Mouse (Mus musculus): Measurements from ENCODE around the gene Lpar3.
"Not testable (repeated sequence)": the region's sequence is repeated elsewhere in the genome, so short reads cannot be mapped to it uniquely, and the experiment has no call there.

Lpar3 gene

DNA sequence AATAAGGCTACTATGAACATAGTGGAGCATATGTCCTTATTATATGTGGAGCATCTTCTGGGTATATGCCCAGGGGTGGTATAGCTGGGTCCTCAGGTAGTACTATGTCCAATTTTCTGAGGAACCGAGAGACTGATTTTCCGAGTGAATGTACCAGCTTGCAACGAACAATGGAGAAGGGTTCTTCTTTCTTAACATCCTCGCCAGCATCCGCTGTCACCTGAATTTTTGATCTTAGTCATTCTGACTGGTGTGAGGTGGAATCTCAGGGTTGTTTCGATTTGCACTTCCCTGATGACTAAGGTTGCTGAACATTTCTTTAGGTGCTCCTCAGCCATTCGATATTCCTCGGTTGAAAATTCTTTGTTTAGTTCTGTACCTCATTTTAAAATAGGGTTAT is 11.0 kb upstream of the Lpar3 start:
- not testable (repeated sequence) for DNase-seq (ENCODE audit: low read depth)

DNA sequence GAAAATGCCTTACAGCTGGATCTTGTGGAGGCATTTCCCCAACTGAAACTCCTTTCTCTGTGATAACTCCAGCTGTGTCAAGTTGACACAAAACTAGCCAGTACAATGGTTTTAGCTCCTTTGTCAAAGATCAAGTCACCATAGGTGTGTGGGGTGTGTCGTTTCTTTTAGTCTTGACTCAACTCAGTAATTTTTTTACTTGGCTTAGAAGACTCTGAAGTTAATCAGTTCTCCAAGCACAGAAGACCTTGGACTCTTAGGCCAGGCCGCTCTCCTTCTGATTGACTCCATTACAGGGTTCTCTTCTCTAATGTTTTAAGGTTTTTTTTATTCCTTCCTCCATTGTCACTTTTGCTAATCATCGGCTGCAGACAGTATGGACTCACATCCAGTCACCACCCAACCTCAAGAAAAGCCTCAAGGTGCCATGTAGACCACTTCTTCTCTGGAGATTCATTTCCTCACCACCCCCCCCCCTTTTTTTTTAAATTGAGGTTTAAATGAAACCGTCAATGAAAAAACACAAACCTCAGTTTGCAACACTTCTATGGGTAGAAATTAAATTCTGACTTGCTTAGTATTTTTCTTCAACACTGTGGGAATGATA is 9.5 kb upstream of the Lpar3 start:
- no peak for DNase-seq (ENCODE audit: low read depth)

DNA sequence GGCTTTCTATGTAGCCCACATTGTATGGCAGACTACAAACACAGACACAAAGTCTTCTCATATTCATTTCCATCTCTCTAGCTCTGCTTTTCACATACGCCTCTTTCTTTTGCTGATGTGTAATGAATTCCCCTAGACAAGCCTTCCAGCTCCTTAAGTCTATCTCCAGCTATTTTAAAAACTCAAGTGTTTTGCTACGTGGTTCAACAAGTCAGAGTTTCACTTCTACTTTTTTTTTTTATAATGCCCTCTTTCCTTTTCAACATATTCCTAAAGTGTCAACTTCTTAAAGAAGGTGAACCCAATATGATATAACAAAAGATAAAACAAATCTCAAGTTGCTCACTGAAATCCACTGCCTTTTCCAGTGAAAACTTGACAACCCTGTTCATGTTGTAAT is 8.8 kb upstream of the Lpar3 start:
- DNase-seq (ENCODE audit: low read depth), result no peak

DNA sequence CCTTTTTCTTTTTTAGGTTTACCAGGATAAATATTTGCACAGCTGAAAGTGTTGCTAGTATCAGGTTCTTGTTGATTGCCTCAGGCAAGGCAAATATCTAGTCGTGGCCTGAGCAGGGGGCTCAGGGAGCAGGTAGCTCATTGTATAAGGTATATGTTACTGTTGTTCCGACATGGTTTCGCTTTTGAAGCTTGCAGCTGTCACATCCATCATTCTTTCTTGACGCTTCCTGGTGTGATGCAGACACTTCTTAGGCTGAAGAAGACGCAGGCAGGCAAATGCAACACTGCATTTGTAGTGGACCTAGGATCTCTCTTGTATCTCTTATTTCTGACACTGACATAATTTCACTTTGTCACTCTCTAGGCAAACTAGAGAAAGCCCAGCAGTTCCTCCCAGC is 7.4 kb upstream of the Lpar3 start:
- no peak for DNase-seq (ENCODE audit: low read depth)

DNA sequence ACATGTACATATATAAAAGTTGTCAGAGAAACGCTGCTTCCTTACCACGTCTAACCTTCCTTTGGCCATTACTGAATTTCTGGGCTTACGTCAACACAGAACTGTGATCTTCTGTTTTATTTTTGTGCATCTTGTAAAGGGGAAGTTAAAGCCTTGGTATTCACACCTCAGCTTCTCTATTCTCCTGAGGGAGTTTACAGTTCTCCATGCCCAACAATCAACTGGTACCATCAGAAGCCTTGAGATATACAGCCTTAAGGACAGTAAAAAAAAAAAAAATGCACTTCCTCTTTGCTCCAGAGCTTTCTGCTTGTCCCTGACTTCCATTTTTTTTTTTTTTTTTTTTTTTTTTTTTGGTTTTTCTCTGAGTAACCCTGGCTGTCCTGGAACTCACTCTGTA is 4.2 kb upstream of the Lpar3 start:
- no peak for DNase-seq (ENCODE audit: low read depth)

DNA sequence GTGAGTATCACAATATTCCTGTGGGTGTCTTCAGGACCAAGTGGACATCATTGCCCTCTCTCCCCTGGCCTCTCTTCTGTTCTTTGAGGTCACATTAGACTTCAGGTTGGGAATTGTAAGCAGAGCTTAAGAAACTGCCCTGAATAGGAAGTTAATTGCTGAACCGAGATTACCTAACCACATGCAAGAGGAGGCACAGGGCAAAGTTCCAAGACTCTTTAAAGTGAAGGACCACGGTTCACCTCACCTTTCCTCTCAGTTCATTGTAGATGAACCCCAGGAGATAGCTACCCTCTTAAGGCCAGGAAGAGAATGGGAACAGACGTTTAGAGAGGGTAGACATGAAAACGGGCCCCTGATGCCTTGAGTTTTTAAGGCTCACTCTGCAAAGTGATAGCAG is 3.5 kb downstream of the Lpar3 start:
- DNase-seq (ENCODE audit: low read depth), result no peak

DNA sequence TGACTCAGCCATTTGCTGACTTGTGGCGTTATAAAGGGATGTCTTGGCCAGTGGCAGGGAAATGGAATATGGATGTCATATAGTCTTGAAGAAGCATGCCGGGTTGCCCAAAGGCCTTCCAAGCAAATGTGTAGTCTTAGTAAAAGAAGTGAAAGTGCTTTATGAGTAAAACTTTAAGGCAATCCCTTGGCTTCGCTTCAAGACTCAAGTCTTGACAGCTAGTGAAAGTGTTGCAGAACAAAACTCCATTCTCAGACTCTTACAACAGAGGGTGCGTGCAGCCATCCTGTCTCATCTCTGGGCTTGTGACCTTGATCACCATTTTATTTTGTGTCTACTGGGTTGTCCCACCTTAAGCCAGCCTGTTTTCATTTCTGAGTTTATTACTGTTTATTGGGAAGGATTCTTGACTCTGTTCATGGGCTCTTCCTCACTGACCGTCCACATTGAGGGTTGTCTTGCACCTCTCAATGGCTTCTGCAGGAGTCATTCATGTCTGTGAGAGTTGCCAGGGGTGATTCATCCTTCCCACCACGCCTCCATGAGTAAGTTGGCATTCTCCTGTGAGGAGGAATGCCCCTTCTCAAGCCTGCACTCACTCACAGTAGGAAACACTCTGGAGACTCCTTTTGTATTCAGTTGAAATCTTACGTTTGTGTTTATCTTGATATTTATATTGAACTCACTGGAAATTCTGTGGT is 4.4 kb downstream of the Lpar3 start:
- DNase-seq (ENCODE audit: low read depth), result peak; percentile 52

DNA sequence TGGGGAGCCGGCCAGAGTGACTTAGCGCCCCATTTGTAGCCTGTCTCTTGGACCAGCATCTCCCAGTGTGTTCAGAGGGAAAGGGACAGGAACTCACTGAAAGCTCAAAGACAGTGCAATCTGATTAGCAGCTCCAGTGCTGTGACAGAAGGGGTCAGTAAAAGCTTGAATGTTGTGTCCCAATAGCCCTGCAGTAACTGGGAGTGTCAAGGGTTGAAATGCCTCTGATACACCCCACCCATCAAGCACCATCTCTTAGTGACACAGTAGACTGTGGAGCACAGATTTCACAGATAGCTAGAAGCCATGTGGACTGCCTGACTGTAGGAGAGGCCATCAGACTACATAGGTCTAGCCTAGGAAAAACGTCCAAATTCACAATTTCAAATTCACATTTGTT is 6.7 kb downstream of the Lpar3 start:
- DNase-seq (ENCODE audit: low read depth), result no peak

DNA sequence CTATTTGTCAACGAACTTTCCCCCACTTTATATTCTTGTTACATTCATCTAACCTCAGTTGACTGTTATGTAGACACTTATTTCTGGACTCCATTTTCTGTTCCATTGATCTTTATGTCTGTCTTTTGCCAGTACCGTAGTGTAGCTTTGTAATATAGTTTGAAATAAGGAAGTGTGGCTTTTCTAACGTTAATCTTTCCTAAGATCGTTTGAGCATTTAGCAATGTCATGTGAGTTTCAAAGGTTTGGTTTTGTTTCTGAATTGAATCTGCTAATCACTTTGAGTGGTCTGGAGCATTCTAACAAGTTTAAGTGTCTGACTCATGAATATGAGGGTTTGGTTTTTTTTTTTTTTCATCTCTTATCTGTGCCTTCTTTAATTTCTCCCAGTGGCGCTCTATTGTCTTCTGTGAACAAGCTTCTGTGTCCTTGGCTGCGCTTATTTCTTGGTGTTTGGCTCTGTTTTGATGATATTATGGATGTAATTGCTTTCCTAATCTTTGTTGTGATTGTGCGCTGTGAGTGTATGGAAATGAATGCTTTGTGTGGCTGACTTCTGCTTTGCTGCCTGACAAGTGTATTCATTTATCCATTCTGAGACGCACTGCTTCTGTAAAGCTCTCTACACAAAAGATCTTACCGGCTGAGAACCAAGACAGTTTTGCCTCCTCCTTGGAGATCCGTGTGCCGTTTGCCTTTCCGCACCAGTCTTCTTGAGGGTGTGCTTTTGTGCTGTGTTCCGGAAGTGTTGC is 8.0 kb downstream of the Lpar3 start:
- no peak for DNase-seq (ENCODE audit: low read depth)

DNA sequence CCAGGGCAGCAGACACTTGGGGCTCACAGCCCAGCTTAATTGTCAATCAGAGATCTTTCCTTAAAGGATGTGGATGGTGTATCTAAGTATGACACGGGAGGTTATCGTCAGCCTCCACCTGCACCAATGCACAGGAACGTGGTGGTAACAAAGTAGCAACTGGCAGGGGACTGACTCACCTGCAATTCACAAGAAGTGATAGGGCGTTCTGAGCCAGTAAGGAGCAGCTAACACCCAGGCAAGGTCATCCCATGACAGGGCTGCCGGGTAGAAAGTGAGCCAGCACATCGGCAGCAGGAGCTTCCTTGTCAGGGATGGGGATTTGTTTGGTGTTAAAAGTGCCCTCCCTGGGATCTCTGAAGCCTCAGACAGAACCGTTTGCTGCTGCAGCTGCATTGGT is 11.9 kb downstream of the Lpar3 start:
- DNase-seq (ENCODE audit: low read depth), result no peak

DNA sequence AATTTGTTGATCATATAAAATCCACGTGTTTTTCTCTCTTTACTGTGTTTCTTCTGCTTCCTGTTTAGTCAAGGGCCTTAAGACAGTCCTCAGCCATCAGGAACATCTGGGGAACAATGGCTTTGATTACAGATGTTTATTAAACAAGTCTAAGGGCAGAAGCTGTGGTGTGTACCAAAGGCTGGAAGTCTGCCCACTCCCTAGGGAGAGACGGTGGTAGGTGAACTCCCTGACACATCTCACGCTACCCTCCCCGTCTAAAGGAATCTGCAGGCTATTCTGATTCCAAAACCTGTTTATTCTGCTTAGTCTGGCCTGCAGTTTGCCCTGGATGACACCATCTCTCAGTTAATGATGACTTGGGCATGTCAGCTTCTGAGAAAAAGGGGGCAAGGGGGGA is 13.0 kb downstream of the Lpar3 start:
- no peak for DNase-seq (ENCODE audit: low read depth)

DNA sequence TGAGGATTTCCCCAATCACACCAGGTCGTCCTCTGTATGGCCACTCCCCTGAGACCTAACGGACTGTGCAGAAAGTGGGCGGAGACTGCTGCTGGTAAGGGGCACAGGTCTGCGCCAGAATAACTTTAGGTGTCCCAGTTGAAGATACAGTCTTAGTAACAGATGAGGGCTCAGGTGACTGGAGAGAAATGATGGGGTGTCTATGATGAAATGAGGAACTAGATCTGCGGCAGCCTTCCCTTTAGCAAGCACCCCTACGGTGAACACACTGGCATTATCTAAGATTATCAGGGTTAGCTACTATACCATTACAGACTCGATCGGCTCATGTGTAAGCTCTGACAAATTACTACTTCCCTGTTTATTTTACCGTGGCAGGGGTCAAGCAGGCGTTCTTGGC is 13.8 kb downstream of the Lpar3 start:
- no peak for DNase-seq (ENCODE audit: low read depth)

DNA sequence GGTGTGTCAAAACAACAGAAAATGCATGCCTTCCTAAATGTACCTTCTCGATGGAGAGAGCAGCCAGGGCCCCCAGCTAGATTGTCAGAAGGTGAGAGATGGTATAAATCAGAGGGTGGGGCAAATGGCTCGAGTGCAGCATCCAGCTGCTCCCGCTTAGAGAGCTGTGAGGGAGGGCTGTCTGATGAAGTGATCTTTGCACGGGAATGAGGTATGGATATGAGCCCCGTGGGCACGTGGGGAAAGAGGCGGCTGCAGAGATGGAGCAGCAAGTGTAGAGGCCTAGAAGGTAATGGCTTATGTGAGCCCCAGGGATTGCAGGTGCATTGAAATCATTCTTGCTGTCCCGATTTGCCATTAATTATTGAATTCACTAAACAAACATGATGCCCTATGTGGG is 15.5 kb downstream of the Lpar3 start:
- no peak for DNase-seq (ENCODE audit: low read depth)

DNA sequence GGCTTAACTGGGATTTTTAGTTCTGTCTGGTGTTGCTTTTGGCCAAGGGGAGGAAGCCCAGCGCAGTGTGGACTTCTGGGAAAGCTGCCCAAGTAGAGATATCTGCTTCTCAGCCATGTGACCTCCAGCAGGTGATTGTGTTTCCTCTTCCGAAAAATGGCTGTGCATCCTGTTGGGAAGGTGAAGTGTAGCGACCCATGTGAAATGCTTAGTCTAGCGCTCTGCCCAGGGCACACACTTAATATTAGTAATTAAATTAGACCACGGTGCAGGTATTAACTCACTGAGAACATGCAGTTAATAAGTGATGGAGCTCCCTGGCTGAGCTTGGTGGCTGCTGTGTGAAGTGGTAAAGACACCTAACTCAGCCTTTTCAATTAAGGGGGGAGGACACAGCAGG is 16.9 kb downstream of the Lpar3 start:
- DNase-seq (ENCODE audit: low read depth), result no peak

DNA sequence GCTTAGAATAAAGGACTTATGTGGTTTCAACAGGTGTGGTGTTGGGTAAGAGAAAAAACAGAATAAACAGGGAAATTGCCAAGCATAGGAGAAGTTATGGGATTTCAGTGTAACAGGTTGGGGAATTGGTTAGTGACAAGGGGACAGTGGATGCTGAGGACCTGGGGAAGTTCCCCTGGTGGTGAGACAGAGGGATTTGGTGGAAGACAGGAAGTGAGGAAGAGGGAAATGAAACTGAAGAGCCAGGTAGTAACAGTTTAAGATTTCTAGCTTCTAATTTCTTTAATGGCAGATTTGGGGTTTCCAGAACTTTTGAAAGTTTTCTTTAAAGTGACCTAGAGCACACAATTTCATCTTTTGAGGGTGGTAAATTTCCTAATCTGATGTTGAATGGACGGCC is 23.9 kb downstream of the Lpar3 start:
- no peak for DNase-seq (ENCODE audit: low read depth)

DNA sequence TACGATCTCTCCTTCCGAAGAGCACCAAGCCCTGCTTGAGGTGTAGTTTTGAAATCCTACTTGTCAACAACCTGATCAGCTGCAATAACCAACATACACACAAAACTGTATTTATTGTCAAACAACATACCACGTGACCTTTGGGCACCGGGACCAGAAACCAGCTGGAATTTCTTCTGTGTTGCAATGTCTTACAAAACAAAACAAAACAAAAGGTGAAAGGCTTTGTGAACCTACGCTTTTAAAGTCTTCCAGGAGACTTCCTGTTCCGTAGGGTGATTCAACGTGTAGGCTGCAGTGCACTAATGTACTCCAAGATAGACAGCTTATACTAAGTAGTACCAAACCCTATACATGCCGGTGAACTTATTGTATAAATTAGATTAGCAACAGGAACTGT is 25.8 kb downstream of the Lpar3 start:
- DNase-seq (ENCODE audit: low read depth), result no peak

DNA sequence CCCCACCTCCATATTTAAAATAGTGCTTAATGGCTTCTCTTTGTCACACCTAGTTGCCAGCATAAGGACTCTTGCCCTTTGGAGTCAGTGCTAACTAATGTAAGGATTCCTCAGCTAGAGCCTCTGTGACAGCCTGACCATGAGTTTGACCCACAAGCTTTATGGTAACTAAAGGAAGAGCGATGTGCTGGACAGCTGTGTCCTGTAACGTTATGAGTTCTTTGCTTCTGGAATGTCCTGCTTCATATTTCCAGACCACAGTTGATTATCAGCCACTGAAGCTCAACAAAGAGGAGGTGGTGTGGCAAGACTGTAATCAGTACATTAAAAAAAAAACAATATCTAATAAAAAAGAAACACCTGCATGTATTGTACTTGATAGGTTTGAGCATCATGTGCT is 26.2 kb downstream of the Lpar3 start:
- no peak for DNase-seq (ENCODE audit: low read depth)

DNA sequence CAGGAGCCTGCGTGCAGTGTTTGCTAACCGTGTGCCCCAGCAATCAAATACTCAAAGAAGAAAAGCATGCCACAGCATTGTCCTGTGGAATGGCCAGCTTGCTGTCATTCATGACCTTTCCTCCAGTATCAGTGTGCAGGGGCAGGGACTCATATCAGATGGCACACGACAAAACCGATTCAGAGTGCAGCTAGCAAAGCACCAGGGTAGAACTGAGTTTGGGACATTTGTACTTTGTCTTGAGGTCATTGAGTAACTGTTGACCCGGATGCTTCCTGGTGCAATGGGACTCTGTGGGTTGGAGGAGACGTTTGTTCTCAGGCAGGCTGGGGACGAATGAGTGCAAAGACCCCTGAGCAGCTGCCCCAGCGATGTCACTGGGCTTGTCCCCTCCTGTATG is 29.1 kb downstream of the Lpar3 start:
- no peak for DNase-seq (ENCODE audit: low read depth)

DNA sequence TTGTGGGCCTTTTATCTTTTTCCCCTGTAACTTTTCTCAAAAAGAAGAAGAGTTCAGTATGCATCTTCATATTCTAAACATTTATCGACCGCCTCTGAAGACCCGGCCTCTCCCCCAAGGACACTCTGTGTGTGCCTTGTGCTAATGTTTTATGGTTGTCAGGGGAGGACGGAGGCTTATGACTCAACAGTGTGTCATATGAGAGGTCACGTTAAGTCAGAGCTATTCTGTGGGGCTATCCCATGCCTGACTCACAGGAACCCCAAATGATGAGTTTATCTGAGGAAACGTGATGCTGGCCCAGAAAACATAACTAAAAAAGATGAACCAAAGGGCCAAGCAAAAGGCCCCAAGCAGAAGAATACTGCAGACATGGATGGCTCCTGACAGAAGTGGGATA is 31.0 kb downstream of the Lpar3 start:
- no peak for DNase-seq (ENCODE audit: low read depth)

DNA sequence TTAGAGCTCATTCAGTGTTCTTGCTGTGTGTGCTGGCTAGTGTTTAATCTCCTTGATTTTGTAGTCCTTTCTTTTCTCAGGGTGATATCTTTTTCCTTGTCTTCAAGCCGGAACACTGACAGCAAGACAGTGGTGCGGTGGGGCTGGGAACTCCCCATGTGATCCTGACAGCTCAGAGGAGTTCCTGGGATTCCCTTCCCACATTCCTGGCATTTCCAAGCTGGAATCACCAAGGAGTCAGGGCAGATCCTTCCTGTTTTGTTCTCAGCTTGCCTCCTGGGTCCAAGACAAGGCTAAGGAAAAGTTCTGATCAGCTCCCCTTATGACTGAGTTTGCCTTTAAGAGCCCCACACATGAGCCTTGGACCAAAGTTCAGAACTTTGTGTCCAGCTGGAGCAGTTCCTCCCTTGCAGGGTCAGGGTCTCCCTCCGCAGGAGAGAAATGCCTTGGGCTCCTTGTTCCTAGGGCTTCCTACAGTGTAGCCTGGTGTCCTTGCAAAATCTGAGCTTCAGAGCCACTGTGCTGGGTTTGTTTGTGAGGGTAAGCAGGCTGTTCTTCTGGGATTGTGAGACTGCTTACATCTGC is 33.1 kb downstream of the Lpar3 start:
- DNase-seq (ENCODE audit: low read depth), result no peak

DNA sequence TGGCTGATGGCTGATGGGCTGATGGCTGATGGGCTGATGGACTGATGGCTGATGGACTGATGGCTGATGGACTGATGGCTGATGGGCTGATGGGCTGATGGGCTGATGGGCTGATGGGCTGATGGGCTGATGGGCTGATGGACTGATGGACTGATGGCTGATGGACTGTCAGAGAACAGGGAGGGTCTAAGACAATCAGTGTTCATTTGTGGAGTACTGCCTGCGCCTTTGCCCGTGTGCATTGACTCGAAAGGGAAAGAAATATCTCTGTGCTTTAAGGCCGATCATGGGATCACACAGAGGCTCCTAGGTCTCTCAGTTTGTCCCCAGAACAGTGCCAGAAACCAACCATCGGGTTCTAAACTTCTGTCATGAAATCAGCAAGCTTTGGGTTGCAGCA is 34.4 kb downstream of the Lpar3 start:
- no peak for DNase-seq (ENCODE audit: low read depth)

DNA sequence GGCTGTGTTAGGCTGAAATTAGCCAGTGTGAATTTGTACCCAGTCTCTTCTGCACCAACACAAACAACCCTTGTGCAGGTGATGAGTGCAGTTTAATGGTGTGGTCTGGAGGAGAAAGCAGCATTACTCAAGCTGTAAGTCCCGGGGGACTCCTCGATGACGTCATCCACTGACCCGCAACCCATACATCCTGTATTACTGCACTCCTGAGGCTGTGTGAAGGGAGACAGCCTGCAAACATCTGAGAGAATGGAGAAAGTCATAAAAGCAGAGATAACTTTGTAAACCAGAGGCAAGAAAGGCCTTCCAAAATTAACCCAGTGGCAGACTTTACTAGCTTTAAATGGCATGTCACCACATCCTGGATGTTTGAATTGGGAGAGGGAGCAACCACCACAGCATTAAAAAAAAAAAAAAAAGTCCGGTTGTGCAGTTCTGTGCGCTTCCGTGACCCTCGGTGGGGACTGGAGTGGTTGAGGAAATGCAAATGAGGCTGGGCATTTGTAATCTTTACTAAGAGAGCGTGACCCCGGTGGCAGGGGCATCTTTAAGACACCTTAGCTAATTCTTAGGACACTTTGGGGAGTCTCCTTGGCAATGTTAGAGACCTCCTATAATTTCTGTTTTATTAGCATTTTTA is 36.8 kb downstream of the Lpar3 start:
- no peak for DNase-seq (ENCODE audit: low read depth)

DNA sequence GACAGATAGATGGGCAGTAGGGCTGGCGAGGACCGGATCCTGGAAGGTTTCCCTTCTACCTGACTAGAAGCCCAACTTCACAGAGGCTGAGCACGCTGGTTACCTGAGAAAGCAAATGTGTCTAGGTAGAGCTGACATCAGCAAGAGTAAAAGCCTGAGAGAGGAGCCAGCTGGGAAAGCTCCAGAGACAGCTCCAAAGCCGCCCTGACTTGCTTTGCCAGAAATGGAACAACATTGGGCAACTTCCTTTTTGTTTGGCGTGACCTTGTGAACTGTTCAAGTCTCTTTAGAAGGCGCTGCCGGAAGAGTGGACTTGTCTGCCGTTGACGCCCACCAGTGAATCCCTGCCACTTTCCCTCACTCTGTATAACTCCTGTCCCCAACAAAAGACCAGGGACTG is 39.4 kb downstream of the Lpar3 start:
- DNase-seq (ENCODE audit: low read depth), result no peak

Measured in fibroblast of lung, adult 2 months (primary cell).